ENCODE assay signal across 9 mouse cellular contexts in genomic region chr17:29801358-29801757, GRCm38 (mm10).
DNase-seq lines count a peak whose midpoint lies in the region; ATAC-seq and TF ChIP-seq lines count a peak whose summit lies in the region.
"Had no signal": no experiment of that assay in that cellular context is flagged by ENCODE, and none has a peak within 500 bp of the region (broad histone marks: within the 10 kb centered on the region; RNA-seq: fewer than 3 reads in every experiment).

No protein-coding gene starts in this region.

- TF ChIP-seq EP300 in liver, postnatal 0 days (IDR thresholded peaks at IDR 0.05; ENCODE audit: low read depth), result no peak

- H3K9me3 ChIP-seq in liver, postnatal 0 days (ENCODE audit: low read length), result no peaks in the 10 kb centered on the region
- H3K9me3 ChIP-seq: heart, embryonic 15.5 days had no signal

- H3K36me3 ChIP-seq in liver, postnatal 0 days (replicated peaks; ENCODE audit: insufficient read depth, low read length), result no peaks in the 10 kb centered on the region
- H3K36me3 ChIP-seq in small intestine, adult 2 months (ENCODE audit: control insufficient read depth, insufficient read depth, low read length), result no peaks in the 10 kb centered on the region
- H3K36me3 ChIP-seq: heart, embryonic 15.5 days had no signal

- TF ChIP-seq CTCF in left cerebral cortex, adult 2 months (IDR thresholded peaks at IDR 0.05), result peak; percentile 69
- peak; percentile 72 for TF ChIP-seq CTCF in Patski (IDR thresholded peaks at IDR 0.05)
- peak; percentile 81 for TF ChIP-seq CTCF in liver, postnatal 0 days (IDR thresholded peaks at IDR 0.05; ENCODE audit: low read depth)
- peak; percentile 74; the same call in 1 of the 2 replicates for TF ChIP-seq CTCF in small intestine, adult 2 months (IDR thresholded peaks at IDR 0.05; ENCODE audit: extremely low read depth, insufficient read length, insufficient replicate concordance, low read depth, low read length)

- no peaks in the 10 kb centered on the region for H3K4me1 ChIP-seq in liver, postnatal 0 days (ENCODE audit: insufficient read depth)
- H3K4me1 ChIP-seq in small intestine, adult 2 months (ENCODE audit: control insufficient read depth, insufficient read depth, insufficient read length, low read length), result no peaks in the 10 kb centered on the region

- intact Hi-C loops in left cerebral cortex, adult 2 months (cut with DNase I), result no loop called here
- intact Hi-C loops in left cerebral cortex, postnatal 25 days (cut with DNase I), result loop anchor here (5.0 kb wide), 1 partner anchor 46 kb away; no protein-coding TSS in a partner anchor
- intact Hi-C loops in gastrocnemius, postnatal 14 days (cut with DNase I; ENCODE audit: low total_unique reads), result no loop called here

- no peak overlapping the region for H3K4me3 ChIP-seq in left cerebral cortex, adult 2 months
- no peak overlapping the region for H3K4me3 ChIP-seq in liver, postnatal 0 days (ENCODE audit: low read depth, low read length)
- no peak overlapping the region for H3K4me3 ChIP-seq in small intestine, adult 2 months (ENCODE audit: low read depth, low read length)
- H3K4me3 ChIP-seq: heart, embryonic 15.5 days had no signal

- no peak overlapping the region for H3K9ac ChIP-seq in liver, postnatal 0 days (replicated peaks)
- H3K9ac ChIP-seq: heart, embryonic 15.5 days had no signal

- no peaks in the 10 kb centered on the region for H3K27me3 ChIP-seq in Patski
- no peaks in the 10 kb centered on the region for H3K27me3 ChIP-seq in liver, postnatal 0 days (ENCODE audit: insufficient read depth, low read length)
- H3K27me3 ChIP-seq in small intestine, adult 2 months (ENCODE audit: control insufficient read depth, insufficient read depth, low read length), result peaks cover 5% of the 10 kb centered on the region; the same call in 1 of the 2 replicates

- H3K27ac ChIP-seq in left cerebral cortex, adult 2 months, result no peak overlapping the region
- no peak overlapping the region for H3K27ac ChIP-seq in liver, postnatal 0 days (ENCODE audit: low read depth)
- no peak overlapping the region for H3K27ac ChIP-seq in small intestine, adult 2 months (ENCODE audit: insufficient read depth, low read depth, low read length)
- H3K27ac ChIP-seq: heart, embryonic 15.5 days had no signal

- WGBS in liver, postnatal 0 days (ENCODE audit: insufficient replicate concordance), result 26% methylated on average over 4 of the region's 4 CpGs
- WGBS in small intestine, adult 2 months, result 25% methylated on average over 4 of the region's 4 CpGs

- H3K4me2 ChIP-seq in liver, postnatal 0 days (ENCODE audit: low read depth, low read length), result no peak overlapping the region
- H3K4me2 ChIP-seq: heart, embryonic 15.5 days had no signal

- CTCF ChIA-PET in Patski (lab: Charles Lee), result no interaction called here

- peak in 1 of 2 experiments; percentile 60 for DNase-seq in left cerebral cortex, adult 2 months (ENCODE audit: extremely low spot score in 1 of 2, low spot score in 2 of 2)
- DNase-seq in left cerebral cortex, postnatal 25 days (ENCODE audit: low spot score in 2 of 2), result no peak
- DNase-seq in Patski (ENCODE audit: low read depth, low spot score), result no peak
- peak; percentile 72 to 73 for DNase-seq in cerebellum, adult 18-20 months
- peak; percentile 75 for DNase-seq in gastrocnemius, postnatal 14 days
- DNase-seq in liver, postnatal 0 days, result peak; percentile 80
- DNase-seq in frontal cortex, postnatal 14 days (ENCODE audit: low spot score in 2 of 2), result no peak

- no peak for TF ChIP-seq POLR2A in small intestine, adult 2 months (IDR thresholded peaks at IDR 0.05; ENCODE audit: low read depth, low read length)

- in situ Hi-C loops in Patski (cut with MboI; ENCODE audit: low pct_unique_long_range_greater_than_20kb), result no loop called here

- ATAC-seq in Patski, result no peak
- ATAC-seq in liver, postnatal 0 days, result no peak

- POLR2A ChIA-PET in Patski (lab: Charles Lee), result no interaction called here

Comparison
In these comparisons a context has a peak if more than half of its experiments do, and no peak if none do; other contexts are left out.
1. DNase-seq: peak in cerebellum, adult 18-20 months (2 of 2), gastrocnemius, postnatal 14 days (single experiment) and liver, postnatal 0 days (single experiment); none in left cerebral cortex, postnatal 25 days (0 of 2), Patski (single experiment) and frontal cortex, postnatal 14 days (0 of 2).
2. Peak in every context shown above with its lines, with median percentiles within 50 percentile points of each other: CTCF ChIP-seq.